Mouse (Mus musculus): ENCODE data around the gene Gnl2.

- no peak for TF ChIP-seq TCF12 (IDR thresholded peaks at IDR 0.05; ENCODE audit: low read depth, low read length)
- no peak for TF ChIP-seq EP300 (IDR thresholded peaks at IDR 0.05; ENCODE audit: low read depth in 1 of 2, low read length in 2 of 2)
- TF ChIP-seq POLR2A (IDR thresholded peaks at IDR 0.05; ENCODE audit: control insufficient read depth in 1 of 2, insufficient read depth in 1 of 2, low read depth in 1 of 2, low read length in 2 of 2, poor library complexity in 1 of 2) = no peak
- TF ChIP-seq SMC3 (IDR thresholded peaks at IDR 0.05; ENCODE audit: low read depth, low read length) = no peak
- no peak for TF ChIP-seq CHD2 (IDR thresholded peaks at IDR 0.05; ENCODE audit: low read length)
- TF ChIP-seq USF2 (IDR thresholded peaks at IDR 0.05; ENCODE audit: borderline replicate concordance in 1 of 2, insufficient read depth in 1 of 2, low read depth in 1 of 2, low read length in 2 of 2) = no peak
- TF ChIP-seq USF1 (IDR thresholded peaks at IDR 0.05; ENCODE audit: low read depth, low read length) = no peak
- TF ChIP-seq MAX (IDR thresholded peaks at IDR 0.05; ENCODE audit: low read length) = no peak
- TF ChIP-seq HCFC1 (IDR thresholded peaks at IDR 0.05; ENCODE audit: low read depth, low read length) = no peak
Observed at GRCm38 (mm10) chr4:125004886-125005285, 11.5 kb upstream of the Gnl2 start.
